Mouse (Mus musculus) megakaryocyte, embryonic 14.5 days (primary cell): ENCODE measurements around the gene Aurkb. TPM values are rescaled to one million over a fixed set of nuclear protein-coding genes. Genes with fewer than 3 reads are reported as not detected.

Source experiments
- H3K27me3 ChIP-seq: replicated peaks from 2 replicates; pipeline ENCODE3; 2012; ENCODE audit warnings: inconsistent platforms
- H3K36me3 ChIP-seq: replicated peaks from 2 replicates; pipeline ENCODE3; 2012; ENCODE audit warnings: low read length, inconsistent platforms, mixed read lengths
- H3K4me1 ChIP-seq: 2 replicates; pipeline ENCODE4 v1.6.1; 2012; ENCODE audit warnings: inconsistent platforms
- H3K4me3 ChIP-seq: replicated peaks from 2 replicates; pipeline ENCODE3; 2012; ENCODE audit warnings: moderate library complexity, mild to moderate bottlenecking, inconsistent platforms
- H3K9me3 ChIP-seq: 2 replicates; pipeline ENCODE4 v1.6.1; 2012; ENCODE audit warnings: inconsistent platforms
- FLI1 ChIP-seq: IDR thresholded peaks from 2 replicates; pipeline ENCODE4 v1.6.1; 2012; ENCODE audit warnings: low read length, inconsistent platforms, mixed read lengths
- GATA1 ChIP-seq: IDR thresholded peaks from 3 replicates; pipeline ENCODE4 v1.6.1; 2012; ENCODE audit warnings: mixed read lengths, low read length, inconsistent platforms, borderline replicate concordance
- polyA plus RNA-seq: library from polyadenylated mRNA; stranded (reverse); fragments of >175 nt; gene quantifications from 2 replicates; pipeline ENCODE4 v1.2.3, GENCODE M21; 2012; ENCODE audit warnings: low replicate concordance; ENCODE audit not compliant: insufficient read depth

The Aurkb gene
- polyA plus RNA-seq, 1 experiment = 41.3 TPM

DNA sequence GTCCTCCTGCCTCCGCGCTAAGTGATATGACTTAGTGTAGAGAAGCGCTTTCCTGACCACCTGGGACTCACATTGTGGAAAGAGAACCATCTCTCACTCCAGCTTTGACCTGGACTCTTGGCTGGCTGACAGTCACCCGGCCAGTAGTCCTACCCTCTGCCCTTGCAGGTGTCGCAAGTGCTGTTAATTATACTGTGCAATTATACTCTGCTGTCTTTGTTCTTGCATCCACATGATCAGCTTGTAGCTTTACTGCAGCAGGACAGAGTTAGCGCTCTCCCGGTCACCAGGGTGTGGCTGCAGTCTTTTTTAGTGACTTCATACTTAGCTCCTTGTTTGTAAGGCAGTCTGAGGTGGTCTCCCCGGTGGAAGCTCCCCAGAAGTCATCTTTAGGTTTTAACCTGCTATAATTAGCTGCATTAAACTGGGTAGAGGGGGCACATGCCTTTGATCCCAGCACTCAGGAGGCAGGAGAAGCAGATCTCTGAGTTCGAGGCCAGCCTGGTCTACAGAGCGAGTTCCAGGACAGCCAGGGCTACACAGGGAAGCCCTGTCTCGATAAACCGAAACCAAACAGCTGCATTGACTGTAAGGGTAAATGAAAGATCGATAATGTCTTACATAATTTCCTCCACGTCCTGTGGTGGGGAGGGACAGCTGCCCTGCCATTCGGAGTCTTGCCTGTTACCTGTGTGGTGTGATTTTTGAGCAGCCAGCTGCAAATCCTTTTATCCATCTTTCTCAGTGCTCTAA lies 34.8 kb downstream of the Aurkb start:
- no peaks in the 10 kb centered on the region for H3K36me3 ChIP-seq
- no peak overlapping the region for H3K4me3 ChIP-seq
- H3K27me3 ChIP-seq = peaks cover 7% of the 10 kb centered on the region
- peaks cover 4% of the 10 kb centered on the region; the same call in 1 of the 2 replicates for H3K9me3 ChIP-seq
- TF ChIP-seq FLI1 (no peak), GATA1 (no peak)
- H3K4me1 ChIP-seq = peaks cover 42% of the 10 kb centered on the region

DNA sequence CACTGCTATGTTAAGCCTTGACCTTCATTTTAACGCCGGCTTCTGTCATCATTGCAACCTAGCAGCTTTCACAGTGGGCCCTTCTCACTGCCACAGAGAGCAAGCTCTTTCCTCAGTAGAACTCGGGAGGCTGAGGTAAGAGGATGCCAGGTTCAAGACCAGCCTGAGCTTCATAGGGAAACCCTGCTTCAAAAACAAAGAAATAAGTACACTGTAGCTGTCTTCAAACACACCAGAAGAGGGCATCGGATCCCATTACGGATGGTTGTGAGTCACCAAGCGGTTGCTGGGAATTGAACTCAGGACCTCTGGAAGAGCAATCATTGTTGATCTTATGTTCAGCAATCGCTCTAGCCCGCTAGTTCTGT lies 35.4 kb downstream of the Aurkb start:
- TF ChIP-seq FLI1 (no peak), GATA1 (no peak)

DNA sequence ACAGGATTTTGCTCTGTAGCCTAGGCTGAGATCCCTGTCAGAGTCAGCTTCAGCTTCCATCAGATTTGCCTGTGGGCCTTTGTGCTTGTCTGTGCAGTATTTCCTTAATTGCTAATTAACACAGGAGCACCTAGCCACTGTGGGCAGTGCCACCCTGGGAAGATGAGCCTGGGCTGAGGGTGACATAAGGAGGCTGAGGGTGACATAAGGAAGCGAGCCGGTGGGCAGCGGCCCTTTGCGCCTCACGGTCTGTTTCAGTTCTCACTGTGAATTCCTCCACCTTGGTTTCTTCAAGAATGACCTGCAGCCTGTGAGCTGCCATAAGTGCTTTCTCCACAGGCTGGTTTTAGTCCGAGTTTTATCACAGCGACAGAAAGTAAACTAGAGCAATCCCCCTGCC lies 36.2 kb downstream of the Aurkb start:
- H3K36me3 ChIP-seq = no peaks in the 10 kb centered on the region
- no peak overlapping the region for H3K4me3 ChIP-seq
- peaks cover 4% of the 10 kb centered on the region; the same call in 1 of the 2 replicates for H3K9me3 ChIP-seq
- no peak for TF ChIP-seq GATA1
- TF ChIP-seq FLI1 = no peak
- peaks cover 39% of the 10 kb centered on the region for H3K4me1 ChIP-seq
- H3K27me3 ChIP-seq = peaks cover 7% of the 10 kb centered on the region

More for the DNA sequence above, 35.4 kb downstream of the Aurkb start:
- peaks cover 7% of the 10 kb centered on the region for H3K27me3 ChIP-seq
- peaks cover 4% of the 10 kb centered on the region; the same call in 1 of the 2 replicates for H3K9me3 ChIP-seq
- H3K4me1 ChIP-seq = peaks cover 41% of the 10 kb centered on the region
- H3K4me3 ChIP-seq = no peak overlapping the region
- H3K36me3 ChIP-seq = no peaks in the 10 kb centered on the region

DNA sequence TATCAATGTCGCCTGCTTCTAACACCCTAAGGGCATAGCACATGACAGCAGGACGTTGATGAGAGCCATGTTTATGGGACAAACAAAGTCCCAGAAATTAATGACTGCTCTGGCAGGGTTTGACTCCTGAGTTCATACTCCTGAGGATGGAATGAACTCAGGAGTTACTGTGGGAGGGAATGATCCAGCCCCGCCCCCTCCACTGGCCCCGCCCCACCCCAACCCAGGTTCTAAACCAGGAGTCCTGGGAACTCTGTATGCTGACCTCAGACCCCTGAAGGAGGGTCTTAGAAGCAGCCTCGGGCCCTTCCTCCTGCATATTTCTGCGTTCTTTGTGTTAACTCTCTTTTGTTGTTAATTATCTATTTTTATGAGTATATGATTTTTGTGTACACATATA lies 40.2 kb downstream of the Aurkb start:
- Histone ChIP-seq H3K9me3 (peaks cover 4% of the 10 kb centered on the region; the same call in 1 of the 2 replicates), H3K27me3 (peaks cover 7% of the 10 kb centered on the region), H3K4me1 (peaks cover 38% of the 10 kb centered on the region), H3K36me3 (peaks cover 16% of the 10 kb centered on the region), H3K4me3 (no peak overlapping the region)
- TF ChIP-seq GATA1 = no peak
- no peak for TF ChIP-seq FLI1

DNA sequence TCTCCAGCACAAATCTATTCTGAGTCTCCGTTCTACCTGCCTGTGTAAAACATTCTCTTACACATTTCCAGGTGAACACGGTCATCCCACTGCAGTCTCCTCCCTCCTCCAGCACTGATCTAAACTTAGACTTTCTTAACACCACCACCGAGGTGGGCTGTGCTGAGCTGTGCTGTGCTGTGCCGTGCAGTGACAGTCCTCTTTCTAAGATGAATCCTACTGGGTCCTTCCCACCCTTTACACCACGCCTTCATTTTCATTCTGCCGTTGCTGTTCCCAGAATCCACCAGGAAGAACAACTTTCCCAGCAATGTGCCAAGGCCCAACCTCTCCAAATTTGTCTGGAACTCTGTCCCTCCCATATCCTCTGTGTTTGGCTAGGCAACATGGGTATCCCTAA lies 40.9 kb downstream of the Aurkb start:
- TF ChIP-seq GATA1 (no peak), FLI1 (no peak)
- no peak overlapping the region for H3K4me3 ChIP-seq
- peaks cover 4% of the 10 kb centered on the region; the same call in 1 of the 2 replicates for H3K9me3 ChIP-seq
- peaks cover 6% of the 10 kb centered on the region for H3K27me3 ChIP-seq
- H3K4me1 ChIP-seq = peaks cover 44% of the 10 kb centered on the region
- peaks cover 24% of the 10 kb centered on the region for H3K36me3 ChIP-seq

DNA sequence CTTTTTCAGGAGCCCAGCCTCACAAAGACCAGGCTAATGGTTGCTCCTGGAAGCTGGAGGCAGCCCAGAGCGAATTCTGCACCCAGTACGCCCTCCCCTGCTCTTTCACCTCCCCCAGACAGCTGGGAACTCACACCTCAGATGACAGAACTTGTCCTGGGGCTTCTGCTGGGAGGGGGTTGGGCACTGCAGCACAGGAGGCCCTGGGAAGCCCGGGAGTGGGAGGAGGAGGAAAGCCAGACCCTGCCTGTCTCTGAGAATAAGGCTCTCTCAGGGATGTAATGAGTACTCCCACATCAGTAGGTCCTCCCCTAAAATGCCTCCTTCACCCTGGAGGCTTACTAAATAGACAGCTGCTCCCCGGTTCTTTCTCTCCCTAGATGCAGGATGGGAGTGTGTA lies 41.6 kb downstream of the Aurkb start:
- peaks cover 4% of the 10 kb centered on the region; the same call in 1 of the 2 replicates for H3K9me3 ChIP-seq
- H3K36me3 ChIP-seq = peaks cover 31% of the 10 kb centered on the region
- peaks cover 51% of the 10 kb centered on the region for H3K4me1 ChIP-seq
- H3K27me3 ChIP-seq = peaks cover 4% of the 10 kb centered on the region
- TF ChIP-seq GATA1 (no peak), FLI1 (no peak)
- H3K4me3 ChIP-seq = no peak overlapping the region

DNA sequence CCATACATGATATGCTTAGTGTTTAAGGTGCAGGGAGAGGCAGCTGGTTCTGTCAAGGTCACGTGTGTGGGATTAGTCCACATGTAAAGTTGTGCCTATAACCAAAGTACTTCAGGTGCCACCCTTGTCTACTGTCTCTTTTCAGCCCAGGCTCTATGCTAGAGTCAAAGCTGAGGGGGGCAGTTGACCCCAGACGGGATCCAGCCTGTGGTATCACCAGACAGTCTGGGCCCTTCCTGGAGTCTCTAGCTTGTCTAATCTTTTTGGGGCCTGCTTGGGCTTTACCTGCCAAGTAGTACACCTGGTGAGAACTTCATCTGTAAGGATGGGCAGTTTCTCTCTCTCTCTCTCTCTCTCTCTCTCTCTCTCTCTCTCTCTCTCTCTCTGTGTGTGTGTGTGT lies 42.1 kb downstream of the Aurkb start:
- TF ChIP-seq GATA1 (no peak), FLI1 (no peak)
- Histone ChIP-seq H3K4me3 (peak overlapping the region; percentile 99), H3K36me3 (peaks cover 36% of the 10 kb centered on the region), H3K4me1 (peaks cover 56% of the 10 kb centered on the region), H3K9me3 (peaks cover 4% of the 10 kb centered on the region; the same call in 1 of the 2 replicates), H3K27me3 (peaks cover 4% of the 10 kb centered on the region)

DNA sequence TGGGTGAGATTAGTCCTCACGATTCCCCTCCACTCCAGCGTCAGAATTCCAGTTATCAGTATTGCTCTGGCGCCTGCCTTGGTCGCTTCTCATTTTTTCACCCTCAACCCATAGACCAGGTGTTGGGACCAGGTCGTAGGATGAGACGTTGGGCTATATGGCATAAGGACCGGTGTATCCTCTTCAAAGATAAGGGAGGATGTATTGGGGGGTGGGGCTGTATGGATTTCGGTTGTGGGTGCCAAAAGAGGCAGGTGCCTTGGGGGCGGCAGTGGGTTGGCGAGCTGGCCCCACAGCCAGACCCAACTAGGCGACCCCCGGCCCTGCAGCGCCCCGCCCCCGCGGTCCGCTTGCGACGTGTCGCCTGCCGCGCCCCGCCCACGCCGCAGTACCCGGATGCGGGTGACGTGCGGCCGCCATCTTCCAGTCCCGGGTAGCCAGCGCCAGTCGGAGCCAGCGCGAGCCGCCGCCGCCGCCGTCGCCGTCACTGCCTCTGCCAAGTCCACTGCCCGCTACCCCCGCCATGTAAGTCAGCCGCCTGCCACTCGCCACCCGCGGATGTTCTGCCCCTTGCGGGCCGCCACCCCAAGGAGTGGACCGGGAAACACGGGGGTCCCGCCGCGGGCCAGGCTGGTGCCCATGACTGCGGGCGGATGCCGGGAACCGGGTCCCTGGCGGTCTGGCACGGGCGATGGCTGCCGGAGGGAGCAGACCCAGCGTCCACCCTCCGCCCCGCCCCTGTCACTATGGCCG lies 42.8 kb downstream of the Aurkb start, which contains the start of gene Vamp2:
Gene Vamp2 (plus strand): TSS at position 388 of the 753 bp plus-strand sequence.
- Histone ChIP-seq H3K4me1 (peaks cover 63% of the 10 kb centered on the region), H3K27me3 (peaks cover 4% of the 10 kb centered on the region), H3K4me3 (peak within 1 kb of the TSS; percentile 99), H3K36me3 (peaks cover 40% of the 10 kb centered on the region), H3K9me3 (peaks cover 4% of the 10 kb centered on the region; the same call in 1 of the 2 replicates)
- TF ChIP-seq FLI1 = no peak
- TF ChIP-seq GATA1 = no peak

DNA sequence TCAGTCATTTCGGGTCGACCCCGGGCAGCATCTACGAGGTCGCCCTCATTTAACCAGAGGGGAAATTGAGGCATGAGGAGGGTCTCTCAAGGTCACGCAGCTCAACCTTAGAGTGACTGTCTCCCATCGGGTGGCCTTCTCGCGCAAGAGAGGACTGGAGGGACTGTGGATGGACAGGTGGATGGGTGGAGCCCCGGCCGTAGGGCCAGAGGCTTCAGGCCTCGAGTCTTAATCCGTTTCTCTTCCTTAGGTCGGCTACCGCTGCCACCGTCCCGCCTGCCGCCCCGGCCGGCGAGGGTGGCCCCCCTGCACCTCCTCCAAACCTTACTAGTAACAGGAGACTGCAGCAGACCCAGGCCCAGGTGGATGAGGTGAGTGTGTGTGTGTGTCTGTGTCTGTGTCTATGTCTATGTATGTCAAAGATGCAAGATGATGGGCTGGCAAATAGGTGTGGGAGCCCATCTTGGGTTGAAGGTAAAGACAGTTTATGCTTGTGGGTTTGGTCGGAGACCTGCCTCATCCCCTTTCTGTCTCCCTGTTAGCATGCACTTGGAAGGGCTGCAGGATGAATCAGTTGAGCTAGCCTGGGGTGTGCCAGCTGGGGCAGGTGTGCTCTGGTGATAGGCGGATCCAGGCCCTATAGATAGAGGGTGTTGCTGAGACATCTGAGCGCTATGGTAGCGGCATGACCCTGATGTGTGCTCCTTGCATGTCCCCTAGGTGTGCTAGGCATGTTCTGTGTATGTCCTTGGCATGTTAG lies 43.6 kb downstream of the Aurkb start:
- Histone ChIP-seq H3K27me3 (no peaks in the 10 kb centered on the region), H3K4me1 (peaks cover 70% of the 10 kb centered on the region), H3K4me3 (peak overlapping the region; percentile 99), H3K9me3 (no peaks in the 10 kb centered on the region), H3K36me3 (peaks cover 40% of the 10 kb centered on the region)
- TF ChIP-seq GATA1 = no peak
- no peak for TF ChIP-seq FLI1
